Mouse (Mus musculus) limb, embryonic 13.5 days (tissue): ENCODE results near the gene Marc2. TPM values are rescaled to one million over a fixed set of nuclear protein-coding genes. Genes with fewer than 3 reads are reported as not detected.

Experiments used
- ATAC-seq: fragments of 200-750 bp; cut with Nextera tagmentation; 2 replicates; pipeline ENCODE4 v1.8.0; 2017; ENCODE audit warnings: low read depth, moderate number of reproducible peaks, moderate TSS enrichment; ENCODE audit not compliant: low FRiP score
- H3K27ac ChIP-seq: fragments of 300-500 bp; sonication (generic); 2 replicates; pipeline ENCODE4 v1.5.1; 2015; ENCODE audit warnings: inconsistent platforms, mild to moderate bottlenecking, moderate library complexity
- H3K27me3 ChIP-seq: fragments of 300-500 bp; sonication (generic); 2 replicates; pipeline ENCODE4 v1.6.1; 2015; ENCODE audit warnings: mild to moderate bottlenecking, inconsistent platforms
- H3K36me3 ChIP-seq: fragments of 300-500 bp; sonication (generic); 2 replicates; pipeline ENCODE4 v1.6.1; 2015; ENCODE audit warnings: inconsistent platforms, mild to moderate bottlenecking, moderate library complexity
- H3K4me1 ChIP-seq: fragments of 300-500 bp; sonication (generic); 2 replicates; pipeline ENCODE4 v1.6.1; 2015; ENCODE audit warnings: inconsistent platforms
- H3K4me2 ChIP-seq: fragments of 300-500 bp; sonication (generic); replicated peaks from 2 replicates; pipeline ENCODE4 v1.6.1; 2015; ENCODE audit warnings: inconsistent platforms, mild to moderate bottlenecking, moderate library complexity
- H3K4me3 ChIP-seq: fragments of 300-500 bp; sonication (generic); 2 replicates; pipeline ENCODE4 v1.5.1; 2015; ENCODE audit warnings: moderate library complexity, mild to moderate bottlenecking, inconsistent platforms
- H3K9ac ChIP-seq: fragments of 300-500 bp; sonication (generic); 2 replicates; pipeline ENCODE4 v1.6.1; 2015; ENCODE audit warnings: mild to moderate bottlenecking, inconsistent platforms
- H3K9me3 ChIP-seq: fragments of 300-500 bp; sonication (generic); 2 replicates; pipeline ENCODE4 v1.6.1; 2016; ENCODE audit warnings: inconsistent platforms
- WGBS: fragments of 180-500 bp; shearing (Covaris S2); methylation state at CpG from one replicate; pipeline ENCODE4 v1.1.7; 2015; 5-methylcytosine and 5-hydroxymethylcytosine counted together
- polyA plus RNA-seq: library from polyadenylated mRNA; unstranded; fragments of >200 nt; fragmentation: Nextera tagmentation; extraction: Ambion mirVana; gene quantifications from 2 replicates; pipeline ENCODE4 v1.2.1, GENCODE M21; 2015

Marc2 gene
- polyA plus RNA-seq: 167 and 203 TPM in 2 replicates

- peak within 1 kb of the TSS; percentile 91 for H3K27ac ChIP-seq
- H3K27me3 ChIP-seq: peaks cover 45% of the 10 kb centered on the region
- H3K4me1 ChIP-seq: peaks cover 24% of the 10 kb centered on the region
- peaks cover under 1% of the 10 kb centered on the region; the same call in 1 of the 2 replicates for H3K36me3 ChIP-seq
- H3K4me2 ChIP-seq: peak within 1 kb of the TSS; percentile 77
- 6% methylated on average over 18 of the region's 18 CpGs for WGBS
- no peaks in the 10 kb centered on the region for H3K9me3 ChIP-seq
- no peak; the same call in none of the 2 replicates for ATAC-seq
- H3K9ac ChIP-seq: peak within 1 kb of the TSS; percentile 88
- H3K4me3 ChIP-seq: peak within 1 kb of the TSS; percentile 90
Measured at GRCm38 (mm10) chr1:184846092-184846750, at the start of gene Marc2. TSS of gene Marc2 (minus strand) at chr1:184846451.

GRCm38 (mm10) chr1:184891998-184892397, 45.7 kb upstream of the Marc2 start:
- WGBS: 69% methylated on average over 3 of the region's 3 CpGs
- no peak for ATAC-seq
- Histone ChIP-seq H3K4me2 (no peak overlapping the region), H3K4me3 (no peak overlapping the region), H3K4me1 (no peaks in the 10 kb centered on the region), H3K27ac (no peak overlapping the region), H3K27me3 (no peaks in the 10 kb centered on the region), H3K9ac (no peak overlapping the region), H3K9me3 (no peaks in the 10 kb centered on the region), H3K36me3 (no peaks in the 10 kb centered on the region; the same call in 1 of the 2 replicates)

- Histone ChIP-seq H3K9me3 (no peaks in the 10 kb centered on the region), H3K4me1 (no peaks in the 10 kb centered on the region), H3K27me3 (peaks cover 5% of the 10 kb centered on the region; the same call in 1 of the 2 replicates), H3K9ac (no peak overlapping the region), H3K36me3 (no peaks in the 10 kb centered on the region), H3K27ac (no peak overlapping the region), H3K4me3 (no peak overlapping the region), H3K4me2 (no peak overlapping the region)
- ATAC-seq: no peak
- 84% methylated on average over 6 of the region's 6 CpGs for WGBS
Measured at GRCm38 (mm10) chr1:184889454-184889853, 43.2 kb upstream of the Marc2 start.

DNA sequence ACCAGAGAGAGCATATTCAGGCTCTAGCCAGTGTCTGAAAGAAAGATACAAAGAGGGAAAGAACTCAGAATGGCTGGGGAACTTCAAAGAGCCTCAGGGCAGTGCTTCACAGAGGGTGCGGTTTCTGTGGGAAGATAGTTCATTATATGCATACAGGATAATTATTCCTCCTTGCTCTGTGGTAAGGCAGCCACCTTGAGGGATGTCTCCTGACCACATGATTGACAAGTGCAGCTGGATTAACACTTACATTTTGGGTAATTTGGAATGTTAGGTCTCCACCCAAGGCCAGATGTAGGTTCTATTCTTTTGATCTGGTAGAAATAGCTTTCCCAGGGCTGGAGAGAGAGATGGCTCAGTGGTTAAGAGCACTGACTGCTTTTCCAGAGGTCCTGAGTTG, 39.9 kb upstream of the Marc2 start:
- no peak overlapping the region for H3K4me2 ChIP-seq
- H3K27ac ChIP-seq: no peak overlapping the region
- H3K9ac ChIP-seq: no peak overlapping the region
- 61% methylated on average over 1 of the region's 1 CpGs for WGBS
- no peaks in the 10 kb centered on the region for H3K36me3 ChIP-seq
- peaks cover 38% of the 10 kb centered on the region for H3K27me3 ChIP-seq
- no peak for ATAC-seq
- H3K4me1 ChIP-seq: peaks cover 12% of the 10 kb centered on the region
- no peaks in the 10 kb centered on the region for H3K9me3 ChIP-seq
- H3K4me3 ChIP-seq: no peak overlapping the region

DNA sequence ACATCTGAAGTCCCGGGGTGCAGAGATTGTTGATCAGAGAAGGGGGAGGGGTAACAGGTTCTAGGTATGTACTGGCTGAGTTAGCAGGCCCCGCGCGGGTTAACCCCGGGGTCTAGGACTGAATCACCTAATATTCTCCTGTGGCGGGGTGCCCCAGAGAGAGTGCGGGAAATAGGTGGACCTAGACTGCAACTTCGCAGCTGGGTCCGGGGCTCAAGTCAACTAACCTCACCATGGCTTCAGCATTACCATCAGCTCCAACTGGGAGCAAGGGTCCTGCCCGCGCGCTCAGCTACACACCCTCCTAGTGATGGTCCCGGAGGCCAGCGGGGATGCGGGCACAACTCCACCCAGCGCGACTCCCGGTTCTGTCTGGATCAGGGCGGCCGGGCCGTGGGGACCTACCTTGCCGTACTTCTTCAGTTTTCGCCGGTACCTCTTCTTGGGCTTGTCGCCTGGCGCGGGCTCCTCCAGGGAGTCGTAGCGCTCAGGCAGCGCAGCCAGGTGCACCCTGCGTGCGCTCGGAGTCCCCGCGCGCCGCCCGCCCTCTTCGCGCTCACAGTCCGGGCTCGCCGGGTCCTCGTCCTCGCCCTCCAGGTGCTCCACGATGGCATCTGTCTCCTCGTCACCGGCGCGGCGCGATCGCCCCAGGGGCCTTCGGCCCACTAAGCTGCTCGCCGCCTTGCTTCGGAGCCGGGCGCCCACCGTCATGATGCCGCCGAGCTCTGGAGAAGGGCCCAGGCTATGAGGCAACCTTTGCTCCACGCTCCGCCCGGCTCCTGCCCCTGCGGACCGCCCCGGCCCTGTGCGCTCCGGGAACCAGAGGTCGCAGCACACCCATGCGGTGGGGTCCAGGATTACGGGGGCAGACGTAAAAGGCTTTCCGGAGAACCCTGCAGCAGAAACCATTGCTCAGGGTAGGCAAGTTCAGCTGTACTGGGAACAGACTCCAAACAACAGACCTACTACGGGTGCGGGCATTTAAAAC, 36.3 kb upstream of the Marc2 start, which contains the start of gene C130074G19Rik:
TSS of gene C130074G19Rik (minus strand) at position 938 of the 988 bp plus-strand sequence.
- peak; percentile 69 for ATAC-seq
- 2% methylated on average over 77 of the region's 77 CpGs for WGBS

DNA sequence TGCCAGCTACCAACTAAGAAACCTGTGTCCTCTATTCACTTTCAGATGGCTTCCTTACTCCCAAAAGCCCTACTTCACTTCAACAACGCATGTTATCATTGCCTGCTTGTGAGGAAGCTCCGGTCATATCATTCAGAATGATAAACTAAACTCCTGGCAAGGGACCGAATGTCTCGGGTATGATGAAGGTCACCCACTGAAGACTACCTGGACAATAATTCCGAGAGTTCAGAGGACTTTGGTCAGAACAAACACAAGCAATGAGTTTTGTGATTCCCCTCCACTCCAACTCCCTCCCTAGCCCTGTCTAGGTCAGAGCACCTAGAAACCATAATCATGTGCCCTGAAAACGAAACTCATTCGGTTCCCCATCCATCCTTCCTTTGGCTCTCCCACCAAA, 35.6 kb upstream of the Marc2 start:
- Histone ChIP-seq H3K4me3 (peak overlapping the region; percentile 55), H3K4me1 (peaks cover 18% of the 10 kb centered on the region), H3K27ac (no peak overlapping the region), H3K27me3 (peaks cover 49% of the 10 kb centered on the region), H3K4me2 (peak overlapping the region; percentile 90), H3K9me3 (no peaks in the 10 kb centered on the region), H3K36me3 (no peaks in the 10 kb centered on the region), H3K9ac (no peak overlapping the region)
- no peak for ATAC-seq
- WGBS: 66% methylated on average over 7 of the region's 7 CpGs

More for the DNA sequence above, 36.3 kb upstream of the Marc2 start, which contains the start of gene C130074G19Rik:
- Histone ChIP-seq H3K4me2 (peak within 1 kb of the TSS; percentile 90), H3K9me3 (no peaks in the 10 kb centered on the region), H3K4me3 (peak within 1 kb of the TSS; percentile 55), H3K36me3 (no peaks in the 10 kb centered on the region), H3K4me1 (peaks cover 18% of the 10 kb centered on the region), H3K9ac (peak within 1 kb of the TSS; percentile 65), H3K27ac (no peak within 1 kb of the TSS), H3K27me3 (peaks cover 49% of the 10 kb centered on the region)

DNA sequence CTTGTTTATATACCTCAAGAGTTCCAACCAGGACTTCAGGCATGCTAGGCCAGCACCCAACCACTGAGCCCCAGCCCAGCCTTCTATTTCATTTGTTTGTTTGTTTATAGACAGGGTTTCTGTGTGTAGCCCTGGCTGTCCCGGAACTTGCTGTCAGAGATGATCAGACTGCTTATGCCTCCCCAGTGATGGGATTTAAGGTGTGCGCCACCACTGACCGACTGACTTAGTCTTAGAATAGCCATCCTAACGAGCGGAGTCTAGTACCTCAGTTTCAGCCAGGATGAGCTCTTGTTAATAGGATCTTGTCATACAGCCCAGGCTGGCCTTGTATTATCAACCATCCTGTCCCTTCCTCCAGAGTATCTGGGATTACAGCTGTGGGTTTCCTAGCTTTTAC, 35.0 kb upstream of the Marc2 start:
- WGBS: 82% methylated on average over 5 of the region's 5 CpGs

GRCm38 (mm10) chr1:184878860-184879259, 32.6 kb upstream of the Marc2 start:
- H3K27ac ChIP-seq: peak overlapping the region; percentile 39; the same call in 1 of the 2 replicates

More for the DNA sequence above, 35.0 kb upstream of the Marc2 start:
- Histone ChIP-seq H3K4me1 (peaks cover 18% of the 10 kb centered on the region), H3K9ac (no peak overlapping the region), H3K4me2 (no peak overlapping the region; the same call in 1 of the 2 replicates), H3K9me3 (no peaks in the 10 kb centered on the region), H3K4me3 (peak overlapping the region; percentile 55; the same call in 1 of the 2 replicates), H3K36me3 (no peaks in the 10 kb centered on the region), H3K27ac (no peak overlapping the region), H3K27me3 (peaks cover 49% of the 10 kb centered on the region)
- no peak for ATAC-seq

DNA sequence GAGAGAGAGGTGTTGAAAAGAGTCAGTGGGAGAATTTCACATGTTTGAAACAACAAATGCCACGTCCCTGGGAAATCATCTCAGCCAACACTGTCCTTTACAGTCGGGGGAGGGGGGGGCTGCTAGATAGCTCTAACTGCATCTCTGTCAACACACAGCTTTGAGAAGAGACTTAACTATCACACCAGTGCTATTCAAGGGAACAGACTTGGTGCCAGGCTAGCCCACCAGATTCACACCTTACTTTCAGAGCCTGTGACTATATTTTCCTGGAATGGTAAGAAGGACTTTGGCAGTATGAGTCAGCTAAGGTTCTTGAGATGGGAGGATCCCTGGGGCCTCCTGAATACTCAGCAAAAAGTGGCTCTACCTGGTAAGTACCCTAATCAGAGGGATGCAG, 31.1 kb upstream of the Marc2 start:
- Histone ChIP-seq H3K4me1 (peaks cover 8% of the 10 kb centered on the region), H3K4me2 (no peak overlapping the region), H3K4me3 (no peak overlapping the region), H3K9me3 (no peaks in the 10 kb centered on the region), H3K27me3 (peaks cover 22% of the 10 kb centered on the region), H3K27ac (no peak overlapping the region), H3K36me3 (no peaks in the 10 kb centered on the region), H3K9ac (no peak overlapping the region)
- ATAC-seq: no peak
- 72% methylated on average over 2 of the region's 2 CpGs for WGBS

More at GRCm38 (mm10) chr1:184878860-184879259, 32.6 kb upstream of the Marc2 start:
- Histone ChIP-seq H3K27me3 (peaks cover 38% of the 10 kb centered on the region), H3K36me3 (no peaks in the 10 kb centered on the region), H3K9ac (0 out of 2 replicates have a peak overlapping the region, but pooled peaks have one; percentile 19), H3K4me1 (peaks cover 18% of the 10 kb centered on the region), H3K4me2 (no peak overlapping the region), H3K9me3 (no peaks in the 10 kb centered on the region), H3K4me3 (no peak overlapping the region)
- ATAC-seq: no peak
- 56% methylated on average over 6 of the region's 6 CpGs for WGBS

DNA sequence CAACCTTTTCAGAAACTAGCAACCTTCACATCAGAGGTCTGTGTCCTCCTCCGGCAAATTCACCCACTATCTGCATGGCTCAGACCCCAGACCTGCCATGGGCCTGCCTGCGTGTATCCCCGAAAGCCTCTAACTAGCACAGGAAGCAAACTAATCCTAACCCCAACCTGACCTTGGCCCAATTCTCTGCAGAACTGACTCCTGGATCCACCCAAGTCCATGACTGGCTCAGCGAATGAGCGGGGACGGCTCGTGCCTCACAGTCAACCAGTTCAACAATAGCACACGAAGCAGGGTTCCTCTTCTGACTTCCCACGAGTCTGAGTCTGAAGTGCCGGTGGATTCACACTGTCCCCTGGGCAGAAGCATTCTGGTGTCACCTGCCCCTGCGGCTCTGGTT, 27.7 kb upstream of the Marc2 start:
- Histone ChIP-seq H3K4me1 (peaks cover 18% of the 10 kb centered on the region), H3K9ac (no peak overlapping the region)
- no peak for ATAC-seq

DNA sequence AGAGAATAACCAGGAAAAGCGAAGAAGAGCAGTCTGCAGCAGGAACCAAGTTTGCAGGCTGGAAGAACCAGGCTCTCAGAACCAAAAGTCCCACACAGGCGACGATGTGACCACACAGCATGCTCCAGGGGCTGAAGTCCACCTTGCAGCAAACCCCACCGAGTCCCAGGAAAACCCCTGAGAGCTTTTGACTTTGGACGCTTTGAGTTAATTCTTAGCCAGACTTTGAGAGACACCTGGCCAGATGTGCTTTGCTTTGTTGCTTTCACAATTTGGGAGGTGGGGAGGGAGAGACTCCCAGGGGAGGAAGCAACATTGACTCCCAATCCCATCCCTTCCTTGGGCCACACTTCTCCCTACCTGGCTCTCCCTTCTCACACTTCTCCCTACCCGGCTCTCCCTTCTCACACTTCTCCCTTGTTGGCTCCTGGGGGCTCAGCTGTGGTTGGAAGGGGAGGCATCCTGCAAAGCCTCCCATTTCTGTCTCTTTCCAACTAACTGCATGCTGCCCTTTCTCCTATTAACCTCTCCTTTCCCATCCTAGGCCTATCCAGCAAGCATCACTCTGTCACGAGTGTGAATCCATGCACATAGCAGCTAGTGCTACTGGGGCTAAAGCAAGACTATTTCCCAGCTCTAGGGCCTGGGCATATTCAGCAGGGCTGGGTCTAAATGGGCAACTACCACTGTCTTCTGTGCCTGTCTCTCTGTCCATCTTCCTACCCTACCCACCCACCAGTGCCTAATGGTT, 26.0 kb upstream of the Marc2 start:
- Histone ChIP-seq H3K9me3 (no peaks in the 10 kb centered on the region), H3K27ac (no peak overlapping the region; the same call in 1 of the 2 replicates)

More for the DNA sequence above, 27.7 kb upstream of the Marc2 start:
- Histone ChIP-seq H3K4me2 (no peak overlapping the region), H3K4me3 (no peak overlapping the region), H3K9me3 (no peaks in the 10 kb centered on the region), H3K27me3 (no peaks in the 10 kb centered on the region), H3K27ac (no peak overlapping the region), H3K36me3 (no peaks in the 10 kb centered on the region)
- 81% methylated on average over 11 of the region's 11 CpGs for WGBS

More for the DNA sequence above, 26.0 kb upstream of the Marc2 start:
- ATAC-seq: no peak
- H3K4me3 ChIP-seq: no peak overlapping the region
- H3K36me3 ChIP-seq: no peaks in the 10 kb centered on the region
- H3K9ac ChIP-seq: no peak overlapping the region
- H3K4me1 ChIP-seq: peaks cover 17% of the 10 kb centered on the region
- no peak overlapping the region for H3K4me2 ChIP-seq
- H3K27me3 ChIP-seq: no peaks in the 10 kb centered on the region
- WGBS: 67% methylated on average over 7 of the region's 7 CpGs
